Comparison of ENCODE assay signal across 17 mouse cellular contexts in the genomic region with DNA sequence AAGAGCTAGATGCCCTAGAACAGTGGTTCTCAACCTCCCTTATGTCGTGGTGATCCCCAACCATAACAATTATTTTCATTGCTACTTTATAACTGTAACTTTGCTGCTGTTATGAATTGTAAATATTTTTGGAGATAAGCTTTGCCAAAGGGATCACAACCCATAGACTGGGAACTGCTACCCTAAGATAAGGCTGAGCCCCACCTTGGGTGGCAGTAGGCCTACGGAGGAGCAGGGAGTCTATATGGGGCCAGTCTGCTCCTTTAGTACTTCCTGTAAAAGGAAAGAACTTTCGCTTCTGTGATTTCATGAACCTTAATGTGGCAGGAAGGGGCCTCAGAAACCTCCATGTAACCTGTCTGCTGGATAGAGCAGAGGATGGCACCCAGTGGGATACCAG.
"Had no signal": no experiment of that assay in that cellular context is flagged by ENCODE, and none has a peak within 500 bp of the region (broad histone marks: within the 10 kb centered on the region; RNA-seq: fewer than 3 reads in every experiment).

No protein-coding gene starts in this region.

- DNase-seq: lung, adult 2 months; lung, postnatal 14 days; lung, postnatal 36 days; right cerebral cortex, postnatal 14 days; thymus, adult 2 months; thymus, postnatal 25 days; thymus, postnatal 4 days had no signal

- H3K27me3 ChIP-seq: midbrain, embryonic 13.5 days; midbrain, embryonic 15.5 days; neural tube, embryonic 13.5 days had no signal

- H3K4me3 ChIP-seq: lung, embryonic 15.5 days; megakaryocyte, embryonic 14.5 days; midbrain, embryonic 13.5 days; midbrain, embryonic 15.5 days; neural tube, embryonic 13.5 days; stomach, embryonic 15.5 days had no signal

- ATAC-seq: lung, postnatal 0 days; midbrain, embryonic 13.5 days; midbrain, embryonic 15.5 days had no signal

- H3K9me3 ChIP-seq: lung, embryonic 15.5 days; megakaryocyte, embryonic 14.5 days; midbrain, embryonic 13.5 days; midbrain, embryonic 15.5 days; neural tube, embryonic 13.5 days; stomach, embryonic 15.5 days had no signal

- H3K36me3 ChIP-seq: lung, embryonic 15.5 days; midbrain, embryonic 15.5 days; stomach, embryonic 15.5 days had no signal

- H3K9ac ChIP-seq: lung, embryonic 15.5 days; midbrain, embryonic 13.5 days; midbrain, embryonic 15.5 days; stomach, embryonic 15.5 days had no signal

- H3K4me1 ChIP-seq: megakaryocyte, embryonic 14.5 days had no signal

- H3K27ac ChIP-seq: lung, embryonic 15.5 days; macrophage; midbrain, embryonic 15.5 days; stomach, embryonic 15.5 days; stomach, postnatal 0 days had no signal

- H3K4me2 ChIP-seq: lung, embryonic 15.5 days; midbrain, embryonic 11.5 days; midbrain, embryonic 13.5 days; midbrain, embryonic 15.5 days; neural tube, embryonic 13.5 days; stomach, embryonic 15.5 days had no signal
